Mouse (Mus musculus) kidney, adult 2 months (tissue): ENCODE measurements around the gene Prn.

ENCODE experiments used
- CTCF ChIP-seq: fragments of 200-500 bp; conservative IDR thresholded peaks from 2 replicates; pipeline ENCODE4 v1.5.1; 2011; ENCODE audit warnings: low read depth, mild to moderate bottlenecking, control low read depth, low read length, moderate library complexity, mixed read lengths; ENCODE audit not compliant: insufficient read depth, insufficient read length
- POLR2A ChIP-seq: fragments of 200-500 bp; IDR thresholded peaks from one replicate; pipeline ENCODE4 v1.6.1; 2011; ENCODE audit warnings: low read depth, low read length, control low read depth

- TF ChIP-seq CTCF (no peak), POLR2A (no peak)
Measured at GRCm38 (mm10) chr2:131912526-131913258, 2.9 kb downstream of the Prn start.
